Mouse (Mus musculus) adrenal gland, postnatal 25 days (tissue): ENCODE results near the gene Klf16. TPM values are rescaled to one million over a fixed set of nuclear protein-coding genes. Genes with fewer than 3 reads are reported as not detected.

ENCODE experiments used
- DNase-seq: peaks from one replicate; pipeline ENCODE4 v3.0.0; 2021; ENCODE audit warnings: mixed read lengths
- total RNA-seq: library from RNA; stranded (reverse); gene quantifications from 2 replicates; pipeline ENCODE4 v1.2.3, GENCODE M21; 2021

Klf16 gene
- total RNA-seq, 1 experiment from 2014 or later: 14.8 TPM

GRCm38 (mm10) chr10:80573944-80574343, 3.2 kb downstream of the Klf16 start:
- no peak for DNase-seq

DNA sequence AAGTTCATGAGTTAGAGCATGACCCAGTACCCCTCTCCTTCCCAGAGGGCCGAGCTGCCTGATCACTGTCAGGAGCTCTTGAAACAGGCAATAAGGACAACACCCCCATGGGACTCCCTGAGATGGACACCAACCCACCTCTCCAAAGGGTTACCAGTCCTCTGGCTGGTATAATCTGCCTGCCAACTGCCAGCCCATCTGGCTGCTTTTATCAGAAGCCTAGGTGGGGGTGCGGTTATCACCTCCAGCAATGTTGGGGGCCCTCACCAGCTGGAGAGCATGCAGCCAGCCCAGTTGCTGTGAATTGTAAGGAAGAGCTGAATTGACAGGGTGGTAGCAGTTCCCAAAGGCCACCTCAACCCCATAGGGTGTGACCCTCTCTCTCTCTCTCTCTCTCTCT, 4.6 kb downstream of the Klf16 start:
- DNase-seq: no peak

DNA sequence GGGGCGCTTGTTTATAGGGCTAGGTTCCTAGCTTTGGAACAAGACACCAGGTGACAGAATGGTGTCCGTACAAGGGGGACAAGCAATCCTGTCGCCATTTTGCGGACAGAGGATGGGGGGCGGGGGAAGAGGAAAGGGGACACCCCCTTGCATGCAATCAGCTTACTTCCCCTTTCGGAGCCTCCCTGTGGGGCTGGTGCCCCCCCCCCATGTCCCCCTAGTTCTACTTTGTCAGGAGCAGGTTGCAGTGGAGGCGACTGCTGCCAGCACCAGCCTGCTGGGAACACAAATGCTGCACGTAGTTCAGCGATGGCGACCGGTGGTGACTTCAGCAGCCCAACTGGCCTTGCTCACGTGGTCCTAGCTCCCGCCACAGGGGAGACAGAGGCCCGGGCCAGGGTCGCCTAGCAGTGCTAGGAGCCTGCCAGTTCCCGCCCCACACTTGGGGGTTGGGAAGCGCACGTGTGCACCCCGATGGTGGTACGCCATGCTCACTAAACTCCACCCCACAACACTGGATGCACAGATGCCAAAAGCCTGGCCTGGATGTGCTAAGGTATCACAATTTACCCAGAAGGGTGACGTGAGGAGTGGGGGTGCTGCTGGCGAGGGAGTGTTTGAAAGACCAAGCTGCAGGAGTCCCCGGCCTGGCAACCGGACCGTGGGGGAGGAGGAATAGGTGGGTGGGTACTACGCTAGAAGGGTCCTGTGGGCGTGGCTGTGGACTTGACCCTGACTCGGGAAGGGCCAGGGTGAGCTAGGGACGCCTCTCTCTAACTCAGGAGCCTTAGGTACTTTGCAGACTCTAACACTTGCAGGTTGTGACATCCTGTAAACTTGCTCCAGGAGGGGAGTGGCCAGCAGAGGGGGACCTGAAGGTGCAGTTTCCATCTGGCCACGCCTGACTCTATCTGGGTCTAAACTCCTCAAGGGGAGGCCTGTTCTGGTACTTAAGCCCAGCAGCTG, 6.0 kb downstream of the Klf16 start:
- no peak for DNase-seq

DNA sequence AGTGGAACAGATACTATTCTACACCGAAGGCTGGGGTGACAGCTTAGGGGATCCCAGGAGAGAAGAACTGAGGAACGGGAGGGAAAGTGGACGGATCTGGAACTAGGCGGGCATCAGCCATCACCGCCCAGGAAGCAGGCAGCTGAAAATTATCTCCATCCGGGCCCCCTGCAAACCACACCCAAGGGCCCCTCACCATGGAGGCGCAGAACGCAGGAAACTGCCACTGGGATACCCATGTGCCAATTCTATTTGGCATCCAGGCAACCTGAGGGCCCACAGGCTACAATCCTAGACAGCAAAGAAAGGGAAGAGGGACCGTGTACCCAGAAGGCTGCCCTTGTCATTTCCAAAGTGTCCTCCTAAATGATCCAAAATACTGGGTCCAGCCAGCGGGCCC, 6.7 kb downstream of the Klf16 start:
- no peak for DNase-seq

DNA sequence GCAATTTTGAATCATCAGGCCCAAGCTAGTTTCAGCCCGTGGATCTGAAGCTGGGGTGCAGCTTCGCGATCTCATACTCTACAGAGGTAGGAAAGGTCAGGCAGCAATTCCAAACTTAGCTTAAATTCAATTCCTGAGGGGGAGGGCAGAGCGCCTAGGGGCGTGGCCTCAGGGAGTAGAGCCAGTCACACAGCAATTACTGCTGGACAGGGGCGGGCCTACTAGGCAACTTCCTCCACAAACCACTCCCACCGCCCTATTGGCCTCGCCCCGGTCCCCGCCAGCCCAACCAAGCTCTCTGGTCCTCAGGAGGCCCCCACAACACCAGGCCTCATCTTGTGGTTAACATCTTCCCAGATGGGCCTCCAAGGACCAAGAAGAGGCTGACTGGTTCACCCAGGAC, 7.5 kb downstream of the Klf16 start:
- peak; percentile 57 for DNase-seq

GRCm38 (mm10) chr10:80568876-80569275, 8.2 kb downstream of the Klf16 start:
- no peak for DNase-seq

DNA sequence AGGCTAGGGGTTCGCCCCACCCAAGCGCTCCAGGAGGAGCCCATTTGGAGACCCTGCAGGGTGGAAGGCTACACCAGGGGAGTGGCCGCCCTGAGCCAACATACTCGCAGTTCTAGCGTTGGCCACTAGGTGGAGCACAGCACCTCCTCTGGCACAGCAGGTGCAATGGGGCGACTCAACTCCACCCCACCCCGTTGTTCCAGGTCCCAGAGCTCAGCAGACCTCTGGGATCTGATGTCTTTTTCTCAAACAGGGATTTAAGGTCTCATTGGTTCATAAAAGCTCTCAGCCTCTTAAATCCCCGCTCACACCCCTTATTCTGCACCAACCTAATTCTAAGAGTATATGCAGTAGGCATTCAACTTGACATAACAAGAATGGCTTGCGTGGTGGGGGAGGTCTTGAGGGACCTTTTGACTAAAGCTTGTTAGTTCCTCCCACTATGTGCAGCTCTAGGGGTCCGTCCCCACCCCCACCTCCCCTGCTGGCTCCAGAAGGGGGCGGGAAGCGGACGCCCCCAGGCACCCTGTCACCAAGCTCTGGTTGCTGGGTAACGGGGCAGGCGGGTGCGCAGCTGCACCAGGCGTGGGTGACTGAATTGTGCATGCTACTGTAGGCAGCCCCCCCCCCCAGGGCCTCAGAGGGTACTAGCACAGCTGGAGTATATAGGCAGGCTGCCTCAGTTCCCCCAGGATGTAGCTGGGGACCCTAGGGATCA, 10.6 kb downstream of the Klf16 start:
- DNase-seq: peak; percentile 84

DNA sequence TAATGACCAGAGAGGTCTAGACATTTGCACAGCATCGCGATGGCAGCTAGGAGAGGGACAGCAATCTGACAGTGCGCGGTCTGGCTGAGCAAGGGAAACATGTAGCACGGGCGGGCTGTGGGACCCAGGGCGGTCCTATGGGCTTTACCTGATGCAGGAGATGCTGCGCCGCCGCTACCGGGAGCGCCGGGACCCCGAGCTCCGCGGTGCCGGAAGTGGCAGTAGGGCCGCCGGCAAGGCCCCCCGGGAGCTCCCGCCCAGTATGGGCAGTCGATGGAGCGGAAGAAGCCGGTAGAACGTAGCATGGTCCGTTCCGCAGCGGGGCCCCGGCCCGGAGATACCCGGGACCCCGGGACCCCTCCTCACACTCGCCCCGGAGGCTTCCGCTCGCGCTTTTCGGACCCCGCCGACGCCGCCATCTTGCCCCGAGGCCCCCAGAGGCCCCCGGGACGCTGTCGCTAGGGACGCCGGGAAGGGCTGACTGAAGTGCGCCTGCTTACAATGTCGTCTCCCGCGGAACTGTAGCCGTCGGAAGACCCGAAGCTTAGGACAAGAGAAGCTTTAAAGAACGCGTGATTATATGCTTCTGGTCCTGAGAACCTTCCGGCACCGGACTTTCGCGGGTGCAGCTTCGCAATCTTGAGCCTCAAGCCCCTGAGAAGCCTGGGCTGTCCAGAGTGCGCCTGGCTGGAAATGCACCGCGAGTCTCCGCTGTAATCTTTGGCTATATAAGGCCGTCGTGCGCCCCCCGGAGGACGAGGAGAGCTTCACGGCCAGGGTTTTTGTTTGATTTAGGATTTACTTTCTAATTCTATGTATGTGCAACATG, 15.8 kb downstream of the Klf16 start, which contains the start of gene Rexo1:
Gene Rexo1 (minus strand): TSS at position 445 of the 829 bp plus-strand sequence.
- DNase-seq: peak; percentile 91

- DNase-seq: no peak
These were observed 16.5 kb downstream of the Klf16 start for GRCm38 (mm10) chr10:80560621-80561020.

GRCm38 (mm10) chr10:80559431-80559830, 17.7 kb downstream of the Klf16 start:
- DNase-seq: no peak

GRCm38 (mm10) chr10:80557346-80557965, 19.7 kb downstream of the Klf16 start:
- DNase-seq: peak; percentile 92

DNA sequence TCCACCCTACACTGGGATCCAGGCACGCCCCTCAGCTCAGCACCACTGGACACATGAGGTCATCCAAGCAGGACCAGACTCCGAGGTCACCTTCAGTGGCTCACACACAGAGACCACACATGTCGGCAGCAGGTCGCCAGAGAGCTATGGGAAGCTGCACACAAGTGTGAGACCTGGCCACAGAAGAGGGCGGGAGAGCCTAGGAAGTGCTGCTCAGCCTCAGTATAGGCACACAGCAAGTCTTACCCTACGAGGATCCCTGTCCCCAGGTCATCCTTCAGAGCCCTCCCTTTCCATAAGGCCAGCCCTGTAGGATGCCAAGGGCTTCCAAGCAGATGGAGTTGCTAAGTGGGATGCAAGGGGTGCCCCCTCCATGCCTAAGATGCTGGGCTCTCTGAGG, 23.1 kb downstream of the Klf16 start:
- no peak for DNase-seq

DNA sequence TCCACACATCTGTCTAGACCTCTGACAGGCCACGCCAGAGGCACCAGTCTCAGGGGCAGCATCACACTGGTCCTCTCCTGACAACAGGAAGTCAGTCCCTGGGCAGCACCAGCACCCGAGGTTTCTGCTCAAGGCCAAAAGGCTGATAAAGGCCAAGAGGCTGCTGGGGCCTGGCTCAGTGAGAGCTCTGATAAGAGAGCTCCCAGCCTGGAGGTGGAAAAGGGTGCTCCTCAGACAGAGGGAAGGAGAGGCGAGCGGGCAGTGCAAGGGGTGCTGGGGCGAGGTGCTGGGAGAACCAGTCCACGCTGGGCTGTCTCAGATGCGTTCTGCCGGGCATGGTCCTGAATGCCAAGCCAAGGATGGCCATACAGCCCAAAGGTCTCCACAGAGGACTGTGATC, 23.5 kb downstream of the Klf16 start:
- no peak for DNase-seq

GRCm38 (mm10) chr10:80552364-80552763, 24.8 kb downstream of the Klf16 start:
- DNase-seq: no peak

DNA sequence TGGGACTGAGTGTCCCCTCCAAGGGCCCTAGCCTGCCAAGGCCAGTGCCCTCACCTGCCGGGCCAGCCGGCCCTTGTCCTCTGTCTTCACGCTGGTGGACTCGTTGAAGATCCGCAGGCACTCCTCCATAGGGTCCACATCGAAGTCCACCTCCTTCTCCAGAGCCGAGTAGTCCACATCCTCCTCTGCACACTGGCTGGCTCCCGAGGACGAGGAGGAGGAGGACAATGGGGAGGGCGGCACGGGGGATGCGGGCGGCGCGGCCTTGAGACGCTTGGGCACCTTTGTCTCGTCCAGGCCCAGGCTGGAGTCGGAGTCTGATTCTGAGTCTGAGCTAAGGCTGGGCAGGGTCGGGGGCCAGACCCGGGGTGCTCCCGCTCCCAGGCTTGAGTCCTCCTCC, 27.8 kb downstream of the Klf16 start:
- DNase-seq: no peak

DNA sequence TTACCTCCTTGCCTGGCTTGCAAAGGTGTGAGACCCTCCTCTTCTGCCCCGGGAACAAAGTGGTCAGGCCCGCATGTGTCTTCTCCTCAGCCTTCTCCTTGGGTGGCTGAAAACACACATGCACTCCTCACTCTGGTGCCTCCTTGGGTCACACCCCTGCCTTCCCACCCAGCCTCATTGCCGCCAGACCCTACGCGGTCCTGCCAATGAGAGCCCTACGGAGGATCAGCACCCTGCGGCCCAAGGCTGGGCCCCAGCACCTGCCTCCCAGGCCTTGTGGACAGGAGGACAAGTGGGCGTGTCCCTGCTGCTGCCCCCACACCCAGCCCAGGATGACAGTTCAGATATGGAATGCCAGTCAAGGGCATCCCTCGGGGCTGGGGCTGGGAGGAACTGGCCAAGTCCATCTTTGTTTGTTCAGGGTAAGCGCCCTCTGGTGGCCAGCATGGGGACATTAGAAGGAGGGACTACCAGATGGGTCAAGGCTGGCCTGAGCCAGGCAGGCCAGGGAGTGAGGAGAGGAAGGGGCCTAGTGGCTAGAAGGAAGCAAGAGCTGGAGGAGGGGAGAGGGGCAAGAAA, 28.6 kb downstream of the Klf16 start:
- peak; percentile 91 for DNase-seq

DNA sequence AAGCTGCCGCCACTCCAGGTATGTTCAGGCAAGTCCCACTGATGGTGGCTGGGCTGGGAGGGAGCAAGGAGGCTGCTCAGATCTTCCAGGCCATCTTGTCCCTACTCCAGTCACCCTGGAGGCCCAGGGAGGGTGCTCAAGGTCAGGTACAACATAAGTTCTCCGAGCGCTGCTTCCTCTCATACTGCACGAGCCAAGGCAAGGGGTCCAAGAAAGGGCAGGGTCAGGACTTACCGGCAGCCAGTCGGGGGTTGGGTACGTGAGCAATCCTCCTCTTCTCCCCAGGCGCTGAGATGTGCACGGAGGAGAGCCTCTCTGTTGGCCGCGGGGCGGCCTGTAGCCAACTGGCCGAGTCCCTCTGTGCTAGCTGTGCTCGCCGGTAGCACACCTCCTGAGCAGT, 29.6 kb downstream of the Klf16 start:
- no peak for DNase-seq

DNA sequence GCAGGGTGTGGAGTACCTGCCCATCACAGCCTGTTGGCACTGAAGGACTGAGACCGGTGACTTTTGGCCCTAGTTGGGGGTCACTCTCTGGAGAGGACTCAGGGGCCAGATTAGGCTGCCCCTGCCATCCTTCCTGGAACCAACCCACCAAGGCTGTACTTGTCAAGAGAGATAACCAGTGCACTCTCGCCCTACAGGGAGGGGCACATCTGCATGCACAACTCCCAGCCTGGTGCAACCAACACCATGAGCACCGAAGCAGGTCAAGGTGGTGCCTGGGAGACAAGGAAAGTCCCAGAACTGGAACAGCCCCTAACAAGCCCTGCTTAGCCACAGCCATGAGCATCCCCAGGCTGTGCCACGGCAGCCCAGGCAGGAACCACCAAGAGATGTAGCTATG, 30.2 kb downstream of the Klf16 start:
- DNase-seq: no peak

GRCm38 (mm10) chr10:80545590-80545989, 31.5 kb downstream of the Klf16 start:
- DNase-seq: no peak

- DNase-seq: no peak
These were observed 33.2 kb downstream of the Klf16 start for GRCm38 (mm10) chr10:80543873-80544272.

GRCm38 (mm10) chr10:80539493-80539892, 37.6 kb downstream of the Klf16 start:
- no peak for DNase-seq
